Mouse (Mus musculus): ENCODE results near the gene Vpreb2.
"Not testable (repeated sequence)": the region's sequence is repeated elsewhere in the genome, so short reads cannot be mapped to it uniquely, and the experiment has no call there.

Gene Vpreb2

DNA sequence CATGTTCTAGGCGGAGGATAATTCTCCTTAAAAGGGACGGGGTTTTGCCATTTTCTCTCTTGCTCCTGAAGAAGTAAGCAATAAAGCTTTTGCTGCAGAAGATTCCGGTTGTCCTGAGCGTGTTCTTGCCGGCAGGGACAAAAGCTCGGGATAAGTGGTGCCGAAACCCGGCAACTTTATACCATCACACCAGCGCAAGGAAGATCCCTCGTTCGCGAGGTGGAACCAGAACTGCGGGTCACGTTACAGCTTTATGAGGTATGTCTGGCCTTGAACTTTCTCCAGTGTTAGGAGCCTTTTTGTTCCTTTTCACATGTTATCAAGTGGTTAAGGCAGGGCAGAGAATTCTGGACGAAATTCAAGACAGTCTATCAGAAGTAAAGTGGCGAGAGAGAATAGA is 12.1 kb downstream of the Vpreb2 start:
- not testable (repeated sequence) for DNase-seq (ENCODE audit: low spot score)

- no peak for DNase-seq (ENCODE audit: low spot score)
Measured at GRCm38 (mm10) chr16:17999668-18000067, 19.4 kb downstream of the Vpreb2 start.

DNA sequence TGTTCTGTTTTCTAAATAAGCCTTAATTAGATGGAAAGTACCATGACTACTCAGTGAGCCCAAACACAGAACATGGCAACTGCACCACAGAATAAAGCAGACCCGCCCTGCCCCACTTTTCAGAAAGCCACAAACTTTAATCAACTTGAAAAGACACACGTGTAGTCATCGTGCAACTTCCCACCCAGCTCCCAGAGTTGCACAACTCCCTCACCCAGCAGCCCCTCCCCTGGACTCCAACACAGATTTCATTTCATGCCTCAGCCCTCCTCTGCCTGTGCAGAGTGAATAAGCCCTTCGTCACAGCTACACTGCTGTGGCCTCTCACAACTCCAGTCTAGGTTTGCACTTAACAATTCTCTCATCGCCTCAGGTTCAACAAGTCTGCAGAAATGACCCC is 24.4 kb downstream of the Vpreb2 start:
- DNase-seq (ENCODE audit: low spot score) = no peak

- DNase-seq (ENCODE audit: low spot score) = no peak
Measured at GRCm38 (mm10) chr16:18007083-18007482, 26.9 kb downstream of the Vpreb2 start.

DNA sequence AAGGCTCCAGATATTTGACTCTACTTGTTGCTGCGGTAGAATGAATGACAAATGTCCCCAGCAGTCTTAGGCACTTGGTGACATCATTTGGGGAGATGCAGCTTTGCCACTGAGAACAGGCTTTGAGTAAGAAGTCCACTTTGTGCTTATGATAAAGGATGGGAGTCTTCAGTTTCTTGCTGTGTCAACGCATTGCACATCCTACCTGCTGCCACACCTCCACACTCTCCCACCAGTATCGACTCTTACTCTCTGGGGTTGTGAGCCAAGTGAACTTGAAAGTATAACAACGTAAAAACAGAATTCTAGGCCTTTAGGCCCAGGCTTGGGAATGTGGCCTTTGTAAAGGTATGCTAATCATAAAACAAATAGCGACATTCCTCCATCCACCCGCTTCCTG is 30.9 kb downstream of the Vpreb2 start:
- no peak for DNase-seq (ENCODE audit: low spot score)

- DNase-seq (ENCODE audit: low spot score) = not testable (repeated sequence)
Measured at GRCm38 (mm10) chr16:18016482-18016881, 36.3 kb downstream of the Vpreb2 start.

- DNase-seq (ENCODE audit: low spot score) = no peak
Measured at GRCm38 (mm10) chr16:18022780-18023557, 42.7 kb downstream of the Vpreb2 start.

GRCm38 (mm10) chr16:18027371-18027770 is 47.1 kb downstream of the Vpreb2 start:
- no peak for DNase-seq (ENCODE audit: low spot score)

Data from retina, embryonic 14.5 days (tissue).